Mouse (Mus musculus): ENCODE measurements around the gene Myo15. TPM values are rescaled to one million over a fixed set of nuclear protein-coding genes. Genes with fewer than 3 reads are reported as not detected.
A peak's percentile ranks its signal among the peaks of the same experiment; 100 is the strongest.

The Myo15 gene
- polyA plus RNA-seq, 1 experiment = 0.04 TPM

DNA sequence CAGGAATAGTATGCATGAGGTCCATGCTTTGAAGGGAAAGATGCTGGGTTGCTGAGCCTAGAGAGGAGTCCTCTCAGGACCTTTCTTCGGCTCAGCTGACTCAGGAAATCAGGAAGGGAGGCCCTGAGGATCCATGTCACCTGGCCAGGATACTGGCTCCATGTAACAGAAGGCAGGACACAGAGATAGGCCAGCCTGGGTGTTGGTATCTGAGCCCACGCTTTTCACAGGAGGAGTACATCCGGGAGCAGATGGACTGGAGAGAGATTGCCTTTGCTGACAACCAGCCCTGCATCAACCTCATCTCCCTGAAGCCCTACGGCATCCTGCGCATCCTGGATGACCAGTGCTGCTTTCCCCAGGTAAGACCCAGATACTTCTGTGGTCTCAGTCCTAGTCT lies 23.6 kb downstream of the Myo15 start:
- 88% methylated on average over 5 of the region's 5 CpGs for WGBS
- no peak for DNase-seq (ENCODE audit: low read depth, low spot score)

DNA sequence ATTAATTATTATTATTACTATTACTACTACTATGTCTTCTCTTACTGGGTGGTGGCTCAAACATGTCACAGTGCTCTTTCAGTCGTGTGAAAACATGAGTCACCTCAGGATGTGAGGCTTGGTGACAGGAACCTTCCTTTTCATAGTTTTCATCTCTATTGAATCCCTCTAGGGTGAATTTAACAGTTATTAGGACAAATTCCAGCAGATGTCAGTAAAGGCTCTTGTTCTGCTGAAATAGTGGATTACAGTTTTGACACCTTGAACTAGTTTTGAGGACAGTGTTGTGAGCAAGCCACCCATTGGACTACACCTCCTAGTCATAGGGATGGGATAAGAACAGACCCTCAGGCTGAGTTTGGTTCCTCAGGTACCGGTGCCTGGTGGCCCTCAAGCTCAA lies 26.6 kb downstream of the Myo15 start:
- WGBS = 50% methylated on average over 2 of the region's 2 CpGs

DNA sequence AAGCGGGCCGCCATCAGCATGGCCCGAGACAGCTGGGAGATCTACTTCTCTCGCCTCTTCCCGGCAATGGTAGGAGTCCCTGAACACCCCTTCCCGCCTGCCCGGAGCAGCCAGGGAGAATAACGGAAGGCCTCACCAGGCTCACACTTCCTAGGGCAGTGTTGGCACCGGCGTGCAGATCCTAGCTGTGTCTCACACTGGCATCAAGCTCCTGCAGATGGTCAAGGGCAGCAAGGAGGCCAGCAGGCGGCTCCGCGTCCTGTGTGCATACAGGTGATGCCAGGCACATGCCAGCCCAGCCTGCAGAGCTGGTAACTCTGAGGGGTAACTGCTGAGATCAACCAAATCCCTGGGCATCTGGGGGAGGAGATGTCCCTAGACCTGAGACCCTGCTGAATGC lies 38.1 kb downstream of the Myo15 start:
- DNase-seq (ENCODE audit: low read depth, low spot score) = no peak
- 85% methylated on average over 13 of the region's 13 CpGs for WGBS

More for the DNA sequence above, 26.6 kb downstream of the Myo15 start:
- DNase-seq (ENCODE audit: low read depth, low spot score) = no peak

DNA sequence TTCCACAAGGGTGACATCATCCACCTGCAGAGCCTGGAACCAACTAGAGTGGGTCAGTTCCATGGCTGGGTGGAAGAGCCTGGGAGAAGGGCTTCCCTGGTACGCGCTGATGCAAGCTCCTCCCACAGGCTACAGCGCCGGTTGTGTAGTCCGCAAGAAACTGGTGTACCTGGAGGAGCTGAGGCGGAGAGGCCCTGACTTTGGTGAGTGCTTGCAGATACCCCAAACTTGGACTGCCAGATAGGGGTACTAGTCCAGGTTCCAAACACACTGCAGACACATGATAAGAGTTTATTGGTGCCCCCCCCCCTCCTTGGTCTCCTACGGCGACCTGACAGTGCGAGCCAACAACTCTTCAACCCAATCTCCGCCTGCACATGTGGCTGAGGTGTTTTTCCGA lies 39.8 kb downstream of the Myo15 start:
- 2% methylated on average over 11 of the region's 11 CpGs for WGBS
- DNase-seq (ENCODE audit: low read depth, low spot score) = no peak

DNA sequence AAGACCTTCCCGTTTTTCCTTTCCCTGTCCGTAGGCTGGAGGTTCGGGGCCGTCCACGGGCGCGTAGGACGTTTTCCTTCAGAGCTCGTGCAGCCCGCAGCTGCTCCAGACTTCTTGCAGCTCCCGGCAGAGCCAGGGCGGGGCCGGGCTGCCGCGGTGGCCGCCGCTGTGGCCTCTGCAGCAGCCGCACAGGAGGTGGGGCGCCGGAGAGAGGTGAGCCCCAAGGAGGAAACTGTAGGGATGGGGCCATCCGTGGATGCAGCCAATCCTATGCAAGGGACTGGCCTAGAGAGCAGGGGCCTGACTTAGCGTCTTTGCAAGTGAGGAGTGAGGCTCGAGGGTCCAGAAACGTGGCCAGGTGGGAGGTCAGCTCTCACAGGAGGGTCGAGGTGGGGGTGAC lies 40.4 kb downstream of the Myo15 start:
- no peak for DNase-seq (ENCODE audit: low read depth, low spot score)
- 2% methylated on average over 25 of the region's 25 CpGs for WGBS

DNA sequence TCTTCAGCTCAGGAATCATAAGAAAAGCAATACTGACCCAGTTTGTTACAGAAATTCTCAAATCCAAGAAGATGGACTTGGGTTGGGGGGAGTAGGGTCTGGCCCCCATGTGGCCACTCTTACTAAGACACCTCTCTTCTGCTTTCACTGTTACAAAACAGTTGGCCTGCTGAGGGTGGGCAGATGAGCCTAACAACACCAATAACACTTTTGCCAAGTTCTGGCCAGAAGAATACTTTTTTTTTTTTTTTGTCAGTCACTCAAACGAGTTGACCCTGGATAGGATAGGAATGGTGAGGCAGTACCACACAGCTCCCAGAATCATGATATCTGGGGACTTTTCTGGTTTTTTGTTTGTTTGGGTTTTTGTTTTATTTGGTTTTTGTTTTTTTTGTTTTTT lies 42.8 kb downstream of the Myo15 start:
- WGBS = 65% methylated on average over 1 of the region's 1 CpGs
- no peak for DNase-seq (ENCODE audit: low read depth, low spot score)

DNA sequence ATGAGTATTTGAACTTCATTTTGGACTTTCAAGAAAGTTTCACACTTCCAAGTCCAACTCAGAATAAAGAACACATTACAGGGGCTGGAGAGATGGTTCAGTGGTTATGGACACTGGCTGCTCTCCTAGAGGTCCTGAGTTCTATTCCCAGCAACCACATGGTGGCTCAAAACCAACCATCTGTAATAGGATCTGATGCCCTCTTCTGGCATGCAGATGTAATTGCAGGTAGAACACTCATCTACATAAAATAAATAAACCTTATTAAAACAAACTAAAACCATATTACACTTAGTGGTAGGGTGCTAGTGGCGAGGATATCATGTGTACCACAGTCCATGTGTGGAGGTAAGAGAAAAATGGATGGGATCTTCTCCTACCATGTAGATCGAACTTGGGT lies 43.4 kb downstream of the Myo15 start:
- no peak for DNase-seq (ENCODE audit: low read depth, low spot score)
- 93% methylated on average over 2 of the region's 2 CpGs for WGBS

DNA sequence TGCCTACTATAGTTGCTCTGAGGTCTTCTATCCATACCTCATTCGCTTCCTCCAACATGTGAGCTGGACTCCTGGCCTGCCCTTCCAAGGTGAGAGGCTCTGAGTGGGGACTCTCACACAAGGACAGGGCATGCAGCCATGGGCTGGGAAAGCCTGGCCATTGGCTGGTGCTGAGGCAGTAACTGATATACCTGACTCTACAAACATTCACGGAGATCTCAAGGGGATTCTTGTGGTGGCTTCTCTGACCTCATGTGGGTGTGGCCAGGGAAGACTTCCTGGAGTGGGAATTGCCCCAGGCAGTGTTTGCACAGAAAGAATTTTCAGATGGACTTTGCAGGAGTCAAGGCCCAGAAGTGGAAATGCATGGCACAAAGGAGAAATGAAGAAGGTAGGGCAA lies 45.8 kb downstream of the Myo15 start:
- DNase-seq (ENCODE audit: low read depth, low spot score) = no peak
- 46% methylated on average over 2 of the region's 2 CpGs for WGBS

DNA sequence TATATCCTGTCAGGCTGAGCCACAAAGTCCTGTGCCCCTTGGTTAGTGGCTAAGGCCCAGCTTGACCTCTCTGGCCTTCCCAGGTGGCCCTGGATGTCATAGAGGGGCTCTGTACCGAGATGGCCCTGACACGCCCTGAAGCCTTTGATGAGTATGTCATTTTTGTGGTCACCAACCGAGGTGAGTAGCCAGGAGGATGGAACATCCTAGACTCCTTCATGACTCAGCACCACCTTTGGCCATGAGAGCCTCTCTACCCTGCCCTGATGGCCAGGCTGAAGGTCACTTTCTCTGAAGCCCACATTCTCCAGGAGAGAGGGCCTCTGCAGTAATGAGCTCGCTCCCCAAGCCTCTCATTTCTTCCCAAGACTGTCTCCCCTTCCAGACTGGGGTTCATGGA lies 49.2 kb downstream of the Myo15 start:
- no peak for DNase-seq (ENCODE audit: low read depth, low spot score)
- 60% methylated on average over 4 of the region's 4 CpGs for WGBS

DNA sequence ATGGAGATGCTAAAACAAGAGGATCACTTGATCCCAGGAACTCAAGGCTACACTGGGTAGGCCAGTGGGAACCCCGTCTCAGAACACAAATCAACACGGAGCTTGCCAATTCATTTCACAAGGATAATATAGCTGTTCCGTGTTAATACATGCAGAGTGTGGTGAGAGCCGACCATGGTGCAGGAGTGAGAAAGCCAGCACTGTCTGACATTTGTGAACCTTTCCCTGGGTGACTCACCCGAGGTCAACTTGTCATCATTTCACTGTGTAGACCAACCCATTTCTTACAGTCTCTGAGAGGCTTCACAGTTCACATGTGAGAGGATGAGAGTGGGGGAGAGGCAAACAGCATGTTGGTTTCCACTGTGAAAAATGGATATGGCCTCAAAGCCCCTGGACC lies 52.9 kb downstream of the Myo15 start:
- WGBS = 78% methylated on average over 5 of the region's 5 CpGs
- DNase-seq (ENCODE audit: low read depth, low spot score) = no peak

DNA sequence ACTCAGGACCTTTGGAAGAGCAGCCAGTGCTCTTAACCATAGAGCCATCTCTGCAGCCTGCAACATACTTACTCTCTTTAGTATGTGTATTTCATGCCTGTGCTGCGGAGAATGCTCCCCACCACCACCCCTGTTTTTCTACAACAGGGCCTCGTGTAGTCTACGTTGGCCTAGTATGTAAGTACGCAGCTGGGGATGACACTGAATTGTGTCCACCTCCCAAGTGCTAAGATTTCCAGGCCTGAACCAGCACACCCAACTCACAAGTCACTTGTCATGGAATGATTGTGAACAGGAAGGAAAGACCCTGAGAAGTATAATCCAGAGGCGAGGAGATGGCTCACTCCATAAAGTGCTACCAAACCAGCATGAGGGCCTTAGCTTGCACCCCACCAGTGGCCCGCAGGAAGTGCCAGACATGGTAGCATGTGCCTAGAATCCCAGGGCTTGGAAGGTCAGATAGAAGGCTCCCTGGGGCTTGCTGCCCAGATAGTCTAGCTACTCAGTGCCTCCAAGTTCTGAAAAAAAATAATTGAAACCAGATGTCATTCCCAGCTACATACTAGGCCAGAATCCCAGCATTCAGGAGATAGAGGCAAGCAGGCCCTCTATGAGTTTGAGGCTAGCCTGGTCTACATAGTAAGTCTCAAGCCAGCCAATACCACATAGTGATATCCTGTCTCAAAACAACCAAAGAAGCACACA lies 53.7 kb downstream of the Myo15 start:
- 92% methylated on average over 6 of the region's 6 CpGs for WGBS
- DNase-seq (ENCODE audit: low read depth, low spot score) = no peak

DNA sequence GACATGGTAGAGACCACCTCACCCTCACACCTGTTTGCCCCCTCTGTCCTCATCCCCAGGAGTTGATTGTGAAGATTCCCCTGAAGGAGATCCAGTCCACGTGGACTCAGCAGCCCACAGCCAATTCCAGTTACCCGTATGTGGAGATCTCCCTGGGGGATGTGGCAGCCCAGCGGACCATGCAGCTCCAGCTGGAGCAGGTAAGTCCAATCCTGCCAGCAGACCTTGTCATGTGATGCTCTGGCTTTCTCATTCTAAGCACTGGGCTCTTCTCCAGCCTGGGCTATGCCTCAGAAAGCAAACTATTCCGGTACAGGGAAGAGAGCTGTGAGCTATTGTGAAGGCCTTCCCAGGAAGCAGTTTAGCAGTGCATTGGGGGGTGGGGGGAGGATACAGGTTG lies 57.3 kb downstream of the Myo15 start:
- WGBS = 69% methylated on average over 4 of the region's 4 CpGs
- no peak for DNase-seq (ENCODE audit: low read depth, low spot score)

DNA sequence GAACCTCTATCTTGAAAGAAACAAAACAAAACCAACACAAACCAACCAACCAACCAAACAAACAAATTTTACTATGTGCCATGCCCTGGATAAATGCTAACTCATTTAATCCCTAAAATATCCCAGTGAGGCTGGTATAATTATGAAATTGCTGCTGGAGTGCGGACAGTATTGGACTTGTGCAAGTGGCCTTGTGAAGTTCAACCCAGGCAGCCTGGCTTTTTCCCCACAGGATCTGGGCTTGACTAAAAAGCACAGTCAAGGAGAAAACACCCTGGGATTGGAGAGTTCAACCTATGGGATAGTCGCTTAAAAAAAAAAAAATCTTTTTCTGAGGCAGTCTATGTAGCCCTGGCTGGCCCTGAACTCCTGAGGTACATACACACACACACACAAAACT lies 66.5 kb downstream of the Myo15 start:
- DNase-seq (ENCODE audit: low read depth, low spot score) = no peak
- WGBS = 89% methylated on average over 2 of the region's 2 CpGs

DNA sequence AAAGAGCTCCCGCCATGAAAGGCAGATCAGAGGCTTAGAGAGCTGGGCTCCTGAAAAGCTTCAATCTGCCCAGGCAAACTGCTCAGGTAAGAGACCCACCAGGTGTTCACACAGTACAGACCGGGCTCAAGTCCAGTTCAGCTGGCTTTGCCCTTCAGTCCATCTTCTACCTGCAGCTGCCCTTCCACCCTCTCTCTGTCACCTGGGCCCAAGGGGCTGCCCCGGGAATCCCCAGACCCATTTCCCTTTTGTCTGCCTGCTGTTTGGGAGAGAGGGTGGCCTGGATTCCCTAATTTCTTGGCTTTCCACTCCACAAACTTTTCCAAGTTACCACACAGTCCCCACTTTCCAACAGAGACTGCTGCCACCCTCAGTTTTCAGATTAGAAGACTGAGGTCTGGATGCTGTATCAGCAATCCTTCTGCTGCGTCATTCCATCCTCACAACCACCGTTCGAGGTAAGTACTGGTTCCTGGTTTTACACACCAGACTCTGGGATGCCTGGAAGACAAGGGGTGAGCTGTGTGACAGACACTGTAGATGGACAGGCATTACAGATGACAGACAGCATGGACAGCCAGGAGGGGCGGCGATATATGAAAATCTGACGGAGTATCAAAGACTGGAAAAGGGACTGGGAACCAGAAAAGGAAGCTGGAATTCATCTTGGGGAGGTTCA lies 67.2 kb downstream of the Myo15 start, which contains the start of gene Alkbh5:
Gene Alkbh5, plus strand, starts transcription at position 202 of the 679 bp plus-strand sequence.
- no peak for DNase-seq (ENCODE audit: low read depth, low spot score)
- 20% methylated on average over 9 of the region's 9 CpGs for WGBS

DNA sequence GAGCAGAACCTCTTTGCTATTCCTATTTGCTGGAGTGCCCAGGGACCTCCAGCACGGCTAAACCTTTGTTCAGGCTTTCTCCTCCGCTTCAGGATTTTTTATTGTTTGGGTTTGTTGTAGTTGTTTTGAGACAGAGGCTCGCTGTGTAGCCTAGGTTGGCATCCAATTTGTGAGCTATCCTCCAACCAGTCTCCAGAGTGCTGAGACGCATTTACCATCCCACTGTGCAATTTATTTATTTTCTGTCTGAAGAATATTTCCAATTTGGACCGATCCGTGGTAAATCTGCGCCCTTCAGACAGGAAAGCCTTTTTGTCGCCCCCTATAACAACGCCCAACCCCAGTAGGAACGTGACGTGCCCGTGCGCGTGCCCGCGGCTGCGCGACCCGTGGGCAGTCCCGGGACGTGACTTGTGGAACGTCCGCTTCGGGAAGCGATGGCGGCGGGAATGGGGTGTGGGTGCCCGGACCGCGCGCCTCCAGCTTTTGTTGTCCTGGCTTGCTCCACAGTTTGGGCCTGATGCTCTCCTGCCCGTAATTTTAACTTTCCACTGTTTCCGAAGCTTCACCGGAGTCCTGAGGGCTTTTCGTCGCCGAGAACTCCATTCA lies 67.8 kb downstream of the Myo15 start:
- DNase-seq (ENCODE audit: low read depth, low spot score) = no peak
- WGBS = under 1% methylated on average over 37 of the region's 37 CpGs

DNA sequence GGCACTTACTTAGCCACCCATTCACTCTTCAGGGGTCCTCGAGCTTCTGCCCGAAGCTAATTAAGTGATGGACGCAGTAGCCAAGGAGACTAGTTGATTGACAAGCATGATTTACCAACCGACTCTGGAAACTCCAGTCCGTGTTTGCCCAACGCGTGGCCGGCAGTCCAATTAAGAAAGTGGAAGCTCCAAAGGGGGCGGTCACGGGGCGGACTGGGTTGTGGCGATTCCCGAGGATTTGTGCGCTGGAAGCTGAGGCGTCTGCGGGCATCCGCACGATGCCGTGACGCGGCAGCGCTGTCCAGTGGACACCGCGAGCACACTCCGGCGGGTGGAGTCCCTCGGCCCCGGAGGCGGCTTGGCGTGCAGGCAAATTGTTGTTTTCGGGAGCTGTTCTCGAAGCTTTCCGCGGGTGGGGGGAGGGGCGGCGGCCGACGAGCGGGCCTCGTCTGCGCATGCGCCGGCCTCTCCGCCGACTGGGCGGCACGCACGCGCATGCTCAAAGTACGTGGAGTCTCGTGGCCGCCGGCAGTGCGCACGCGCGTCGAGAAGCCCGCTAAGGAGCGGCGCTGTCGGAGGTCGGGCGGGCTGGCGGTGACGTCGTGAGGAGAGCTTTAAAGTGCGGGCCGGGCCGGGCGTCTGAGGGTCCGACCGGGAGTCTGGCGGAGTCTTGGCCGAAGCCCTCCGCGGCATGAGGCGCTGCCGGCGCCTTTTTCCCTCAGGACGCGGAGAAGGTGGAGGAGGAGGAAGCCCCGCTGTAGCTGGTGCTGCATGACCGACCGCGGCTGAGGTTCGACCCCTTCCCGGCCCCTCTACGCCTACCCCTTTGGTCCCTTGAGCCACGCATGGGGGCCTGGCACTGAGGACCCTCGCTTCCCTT lies 68.6 kb downstream of the Myo15 start:
- DNase-seq (ENCODE audit: low read depth, low spot score) = peak; percentile 97
- under 1% methylated on average over 91 of the region's 91 CpGs for WGBS

DNA sequence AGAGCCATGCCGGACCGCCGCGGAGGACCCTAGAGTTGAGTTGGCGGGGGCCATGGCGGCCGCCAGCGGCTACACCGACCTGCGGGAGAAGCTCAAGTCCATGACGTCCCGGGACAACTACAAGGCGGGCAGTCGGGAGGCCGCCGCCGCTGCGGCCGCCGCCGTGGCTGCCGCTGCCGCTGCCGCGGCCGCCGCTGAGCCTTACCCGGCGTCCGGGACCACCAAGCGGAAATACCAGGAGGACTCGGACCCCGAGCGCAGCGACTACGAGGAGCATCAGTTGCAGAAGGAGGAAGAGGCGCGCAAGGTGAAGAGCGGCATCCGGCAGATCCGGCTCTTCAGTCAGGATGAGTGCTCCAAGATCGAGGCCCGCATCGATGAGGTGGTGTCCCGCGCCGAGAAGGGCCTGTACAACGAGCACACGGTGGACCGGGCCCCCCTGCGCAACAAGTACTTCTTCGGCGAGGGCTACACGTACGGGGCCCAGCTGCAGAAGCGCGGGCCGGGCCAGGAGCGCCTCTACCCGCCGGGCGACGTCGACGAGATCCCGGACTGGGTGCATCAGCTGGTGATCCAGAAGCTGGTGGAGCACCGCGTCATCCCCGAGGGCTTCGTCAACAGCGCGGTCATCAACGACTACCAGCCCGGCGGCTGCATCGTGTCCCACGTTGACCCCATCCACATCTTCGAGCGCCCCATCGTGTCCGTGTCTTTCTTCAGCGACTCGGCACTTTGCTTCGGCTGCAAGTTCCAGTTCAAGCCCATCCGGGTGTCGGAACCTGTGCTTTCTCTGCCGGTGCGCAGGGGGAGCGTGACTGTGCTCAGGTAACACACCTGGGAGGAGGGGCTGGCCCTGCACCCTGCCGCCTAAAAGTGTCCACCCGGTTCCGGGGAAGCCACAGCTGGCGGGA lies 69.5 kb downstream of the Myo15 start:
- under 1% methylated on average over 93 of the region's 93 CpGs for WGBS
- no peak for DNase-seq (ENCODE audit: low read depth, low spot score)

DNA sequence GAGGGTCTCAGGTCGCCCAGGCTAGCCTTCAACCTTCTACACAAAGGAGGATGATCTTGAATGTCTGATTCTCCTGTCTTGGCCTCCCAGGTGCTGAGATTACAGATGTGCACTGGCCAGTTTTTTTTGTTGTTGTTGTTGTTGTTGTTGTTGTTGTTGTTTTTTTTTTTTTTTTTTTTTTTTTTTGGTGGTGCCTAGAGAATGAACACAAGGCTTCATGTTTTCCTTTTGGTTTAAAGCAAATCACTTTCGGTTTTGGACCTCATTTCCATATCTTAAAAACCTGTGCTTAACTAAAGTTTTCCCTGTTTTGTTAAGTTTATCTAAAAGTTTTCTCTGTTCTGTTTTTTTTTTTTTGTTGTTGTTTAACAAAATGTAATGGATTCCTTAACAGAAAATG lies 70.4 kb downstream of the Myo15 start:
- no peak for DNase-seq (ENCODE audit: low read depth, low spot score)
- WGBS = 2% methylated on average over 2 of the region's 2 CpGs

DNA sequence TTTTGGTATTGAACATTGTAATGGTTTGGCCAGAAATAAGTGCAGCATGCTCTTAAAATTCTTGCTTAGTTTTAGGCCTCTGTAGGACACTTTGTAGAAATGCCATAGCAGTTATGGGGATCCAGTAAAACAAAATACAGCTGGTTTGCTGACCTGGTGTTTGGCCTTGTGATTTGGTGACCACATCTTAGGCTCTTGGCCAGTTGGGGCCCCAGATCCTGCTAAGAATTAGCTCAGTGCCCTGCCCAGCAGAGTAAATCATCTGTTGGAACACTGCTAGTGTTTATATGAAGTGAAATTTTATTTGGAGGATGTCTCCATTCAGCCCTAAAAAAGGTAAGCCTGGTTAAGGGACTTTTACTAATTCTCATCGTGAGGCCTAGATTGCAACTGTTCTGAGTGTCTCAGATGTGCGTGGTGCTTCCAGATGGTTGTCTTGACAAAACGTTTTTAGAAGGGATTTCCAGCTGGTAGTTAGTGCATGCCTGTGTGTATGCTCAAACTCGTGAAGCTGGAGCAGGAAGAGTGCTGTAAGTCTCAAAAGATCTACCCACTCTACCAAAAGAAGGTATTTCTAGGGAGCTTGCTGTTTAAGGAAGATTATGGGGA lies 71.0 kb downstream of the Myo15 start:
- DNase-seq (ENCODE audit: low read depth, low spot score) = no peak
- WGBS = 4% methylated on average over 4 of the region's 4 CpGs
